Mouse (Mus musculus) bone marrow macrophage, adult 2 months (primary cell): ENCODE data around the gene Six1. TPM values are rescaled to one million over a fixed set of nuclear protein-coding genes. Genes with fewer than 3 reads are reported as not detected.

Source experiments
- H3K27ac ChIP-seq: 2 replicates; pipeline ENCODE4 v1.5.1; 2012; ENCODE audit warnings: low read depth, low read length; ENCODE audit not compliant: insufficient read depth
- H3K4me1 ChIP-seq: 2 replicates; pipeline ENCODE4 v1.6.1; 2012; ENCODE audit warnings: low read length; ENCODE audit not compliant: control insufficient read depth, insufficient read depth
- H3K4me3 ChIP-seq: 2 replicates; pipeline ENCODE4 v1.5.1; 2012; ENCODE audit warnings: mild to moderate bottlenecking, low read length, moderate library complexity; ENCODE audit not compliant: insufficient read depth
- CTCF ChIP-seq: IDR thresholded peaks from 2 replicates; pipeline ENCODE4 v1.5.1; 2012; ENCODE audit warnings: low read depth, mild to moderate bottlenecking, low read length, moderate library complexity
- POLR2A ChIP-seq: IDR thresholded peaks from 2 replicates; pipeline ENCODE4 v1.6.1; 2012; ENCODE audit warnings: mild to moderate bottlenecking, low read depth, low read length, borderline replicate concordance
- polyA plus RNA-seq: library from polyadenylated mRNA; stranded (reverse); fragments of >200 nt; gene quantifications from 2 replicates; pipeline ENCODE4 v1.2.4, GENCODE M21; 2012; ENCODE audit not compliant: missing spikeins, insufficient read depth, insufficient read length

The Six1 gene
- polyA plus RNA-seq, 1 experiment = not detected

GRCm38 (mm10) chr12:73043396-73044167, 10.1 kb downstream of the Six1 start:
- Histone ChIP-seq H3K27ac (no peak overlapping the region), H3K4me3 (no peak overlapping the region), H3K4me1 (peaks cover 2% of the 10 kb centered on the region; the same call in 1 of the 2 replicates)
- TF ChIP-seq CTCF (no peak), POLR2A (no peak)

GRCm38 (mm10) chr12:73042903-73043302, 10.8 kb downstream of the Six1 start:
- TF ChIP-seq CTCF = no peak
- no peak for TF ChIP-seq POLR2A
- no peak overlapping the region for H3K27ac ChIP-seq
- no peak overlapping the region for H3K4me3 ChIP-seq
- peaks cover 2% of the 10 kb centered on the region; the same call in 1 of the 2 replicates for H3K4me1 ChIP-seq

GRCm38 (mm10) chr12:73042406-73042805, 11.3 kb downstream of the Six1 start:
- TF ChIP-seq CTCF (no peak), POLR2A (no peak)
- Histone ChIP-seq H3K4me3 (no peak overlapping the region), H3K4me1 (peaks cover 2% of the 10 kb centered on the region; the same call in 1 of the 2 replicates), H3K27ac (no peak overlapping the region)

- H3K4me3 ChIP-seq = no peak overlapping the region
- TF ChIP-seq POLR2A (no peak), CTCF (no peak)
- H3K4me1 ChIP-seq = no peaks in the 10 kb centered on the region
These were observed 12.4 kb downstream of the Six1 start for GRCm38 (mm10) chr12:73041256-73041630.

GRCm38 (mm10) chr12:73040563-73041255, 13.0 kb downstream of the Six1 start:
- H3K4me3 ChIP-seq = no peak overlapping the region
- H3K27ac ChIP-seq = no peak overlapping the region
- no peaks in the 10 kb centered on the region for H3K4me1 ChIP-seq
- TF ChIP-seq POLR2A = no peak
- TF ChIP-seq CTCF = no peak

More at GRCm38 (mm10) chr12:73041256-73041630, 12.4 kb downstream of the Six1 start:
- no peak overlapping the region for H3K27ac ChIP-seq

GRCm38 (mm10) chr12:73039939-73040562, 13.6 kb downstream of the Six1 start:
- no peak overlapping the region for H3K27ac ChIP-seq
- no peaks in the 10 kb centered on the region for H3K4me1 ChIP-seq
- TF ChIP-seq CTCF = no peak
- no peak for TF ChIP-seq POLR2A
- H3K4me3 ChIP-seq = no peak overlapping the region

GRCm38 (mm10) chr12:73038992-73039938, 14.4 kb downstream of the Six1 start:
- H3K4me1 ChIP-seq = no peaks in the 10 kb centered on the region
- no peak overlapping the region for H3K4me3 ChIP-seq
- no peak overlapping the region for H3K27ac ChIP-seq
- no peak for TF ChIP-seq CTCF
- TF ChIP-seq POLR2A = no peak

- no peak overlapping the region for H3K27ac ChIP-seq
- H3K4me3 ChIP-seq = no peak overlapping the region
- no peak for TF ChIP-seq POLR2A
- TF ChIP-seq CTCF = no peak
- no peaks in the 10 kb centered on the region for H3K4me1 ChIP-seq
These were observed 15.2 kb downstream of the Six1 start for GRCm38 (mm10) chr12:73038441-73038991.
